Mouse (Mus musculus): ENCODE data around the gene F2. TPM values are rescaled to one million over a fixed set of nuclear protein-coding genes. Genes with fewer than 3 reads are reported as not detected.
A peak's percentile ranks its signal among the peaks of the same experiment; 100 is the strongest.

F2 gene
- polyA plus RNA-seq, 1 experiment from 2014 or later: 0.08 TPM

- WGBS: 17% methylated on average over 16 of the region's 16 CpGs
- peaks cover 18% of the 10 kb centered on the region for H3K4me1 ChIP-seq (ENCODE audit: control insufficient read depth, insufficient read depth, low read depth, low read length)
- H3K4me2 ChIP-seq (ENCODE audit: low read length): peak overlapping the region; percentile 71
- H3K4me3 ChIP-seq (ENCODE audit: low read length): peak overlapping the region; percentile 61
- H3K9me3 ChIP-seq (ENCODE audit: control insufficient read depth, low read length): no peaks in the 10 kb centered on the region
- peak overlapping the region; percentile 80 for H3K27ac ChIP-seq (ENCODE audit: low read depth, low read length)
- no peaks in the 10 kb centered on the region for H3K27me3 ChIP-seq (replicated peaks; ENCODE audit: control insufficient read depth, insufficient read depth, low read length)
- peak; percentile 60 for ATAC-seq
- peak overlapping the region; percentile 76 for H3K9ac ChIP-seq (ENCODE audit: low read depth, low read length)
- peaks cover 20% of the 10 kb centered on the region for H3K36me3 ChIP-seq (ENCODE audit: control insufficient read depth, insufficient read depth, low read length)
Observed at GRCm38 (mm10) chr2:91650360-91650995, 14.3 kb upstream of the F2 start.

GRCm38 (mm10) chr2:91649553-91650359 is 13.5 kb upstream of the F2 start, which contains the start of the genes Zfp408 and Arhgap1:
Zfp408 (minus strand) TSS chr2:91649791.
Arhgap1 (plus strand) TSS chr2:91649860.
- peak within 1 kb of the TSS; percentile 61 for H3K4me3 ChIP-seq (ENCODE audit: low read length)
- H3K36me3 ChIP-seq (ENCODE audit: control insufficient read depth, insufficient read depth, low read length): peaks cover 27% of the 10 kb centered on the region
- no peaks in the 10 kb centered on the region for H3K27me3 ChIP-seq (replicated peaks; ENCODE audit: control insufficient read depth, insufficient read depth, low read length)
- peak within 1 kb of the TSS; percentile 80 for H3K27ac ChIP-seq (ENCODE audit: low read depth, low read length)
- H3K4me1 ChIP-seq (ENCODE audit: control insufficient read depth, insufficient read depth, low read depth, low read length): peaks cover 18% of the 10 kb centered on the region
- H3K9ac ChIP-seq (ENCODE audit: low read depth, low read length): peak within 1 kb of the TSS; percentile 77
- no peaks in the 10 kb centered on the region for H3K9me3 ChIP-seq (ENCODE audit: control insufficient read depth, low read length)
- peak within 1 kb of the TSS; percentile 94 for H3K4me2 ChIP-seq (ENCODE audit: low read length)
- ATAC-seq: peak; percentile 94
- WGBS: under 1% methylated on average over 44 of the region's 44 CpGs

GRCm38 (mm10) chr2:91649152-91649551 is 12.9 kb upstream of the F2 start:
- Histone ChIP-seq H3K27me3 (replicated peaks; ENCODE audit: control insufficient read depth, insufficient read depth, low read length) (no peaks in the 10 kb centered on the region), H3K9me3 (ENCODE audit: control insufficient read depth, low read length) (no peaks in the 10 kb centered on the region), H3K9ac (ENCODE audit: low read depth, low read length) (peak overlapping the region; percentile 77), H3K36me3 (ENCODE audit: control insufficient read depth, insufficient read depth, low read length) (peaks cover 32% of the 10 kb centered on the region), H3K4me1 (ENCODE audit: control insufficient read depth, insufficient read depth, low read depth, low read length) (peaks cover 18% of the 10 kb centered on the region), H3K4me2 (ENCODE audit: low read length) (peak overlapping the region; percentile 94), H3K4me3 (ENCODE audit: low read length) (peak overlapping the region; percentile 61), H3K27ac (ENCODE audit: low read depth, low read length) (peak overlapping the region; percentile 80)
- WGBS: 3% methylated on average over 15 of the region's 15 CpGs
- ATAC-seq: peak; percentile 18

- no peak overlapping the region for H3K27ac ChIP-seq (ENCODE audit: low read depth, low read length)
- 32% methylated on average over 1 of the region's 1 CpGs for WGBS
Observed at GRCm38 (mm10) chr2:91646733-91647132, 10.5 kb upstream of the F2 start.

GRCm38 (mm10) chr2:91645811-91646210 is 9.6 kb upstream of the F2 start:
- WGBS: 95% methylated on average over 11 of the region's 11 CpGs
- Histone ChIP-seq H3K9ac (ENCODE audit: low read depth, low read length) (no peak overlapping the region), H3K4me3 (ENCODE audit: low read length) (no peak overlapping the region), H3K36me3 (ENCODE audit: control insufficient read depth, insufficient read depth, low read length) (peaks cover 32% of the 10 kb centered on the region), H3K27ac (ENCODE audit: low read depth, low read length) (no peak overlapping the region), H3K4me2 (ENCODE audit: low read length) (no peak overlapping the region), H3K4me1 (ENCODE audit: control insufficient read depth, insufficient read depth, low read depth, low read length) (peaks cover 9% of the 10 kb centered on the region), H3K9me3 (ENCODE audit: control insufficient read depth, low read length) (no peaks in the 10 kb centered on the region), H3K27me3 (replicated peaks; ENCODE audit: control insufficient read depth, insufficient read depth, low read length) (no peaks in the 10 kb centered on the region)
- ATAC-seq: no peak

More at GRCm38 (mm10) chr2:91646733-91647132, 10.5 kb upstream of the F2 start:
- H3K27me3 ChIP-seq (replicated peaks; ENCODE audit: control insufficient read depth, insufficient read depth, low read length): no peaks in the 10 kb centered on the region
- peaks cover 13% of the 10 kb centered on the region for H3K4me1 ChIP-seq (ENCODE audit: control insufficient read depth, insufficient read depth, low read depth, low read length)
- H3K4me3 ChIP-seq (ENCODE audit: low read length): no peak overlapping the region
- H3K9ac ChIP-seq (ENCODE audit: low read depth, low read length): no peak overlapping the region
- H3K4me2 ChIP-seq (ENCODE audit: low read length): no peak overlapping the region
- peaks cover 32% of the 10 kb centered on the region for H3K36me3 ChIP-seq (ENCODE audit: control insufficient read depth, insufficient read depth, low read length)
- ATAC-seq: no peak
- H3K9me3 ChIP-seq (ENCODE audit: control insufficient read depth, low read length): no peaks in the 10 kb centered on the region

GRCm38 (mm10) chr2:91645354-91645753 is 9.1 kb upstream of the F2 start:
- no peak overlapping the region for H3K4me2 ChIP-seq (ENCODE audit: low read length)
- no peak overlapping the region for H3K9ac ChIP-seq (ENCODE audit: low read depth, low read length)
- H3K4me1 ChIP-seq (ENCODE audit: control insufficient read depth, insufficient read depth, low read depth, low read length): peaks cover 7% of the 10 kb centered on the region
- no peaks in the 10 kb centered on the region for H3K9me3 ChIP-seq (ENCODE audit: control insufficient read depth, low read length)
- no peak overlapping the region for H3K4me3 ChIP-seq (ENCODE audit: low read length)
- H3K27ac ChIP-seq (ENCODE audit: low read depth, low read length): no peak overlapping the region
- no peak for ATAC-seq
- WGBS: 96% methylated on average over 15 of the region's 15 CpGs
- H3K27me3 ChIP-seq (replicated peaks; ENCODE audit: control insufficient read depth, insufficient read depth, low read length): no peaks in the 10 kb centered on the region
- H3K36me3 ChIP-seq (ENCODE audit: control insufficient read depth, insufficient read depth, low read length): peaks cover 32% of the 10 kb centered on the region

- H3K4me2 ChIP-seq (ENCODE audit: low read length): no peak overlapping the region
- no peak overlapping the region for H3K9ac ChIP-seq (ENCODE audit: low read depth, low read length)
- peaks cover 6% of the 10 kb centered on the region for H3K4me1 ChIP-seq (ENCODE audit: control insufficient read depth, insufficient read depth, low read depth, low read length)
- no peaks in the 10 kb centered on the region for H3K9me3 ChIP-seq (ENCODE audit: control insufficient read depth, low read length)
- WGBS: 94% methylated on average over 11 of the region's 11 CpGs
- H3K4me3 ChIP-seq (ENCODE audit: low read length): no peak overlapping the region
- no peak for ATAC-seq
- no peaks in the 10 kb centered on the region for H3K27me3 ChIP-seq (replicated peaks; ENCODE audit: control insufficient read depth, insufficient read depth, low read length)
- H3K27ac ChIP-seq (ENCODE audit: low read depth, low read length): no peak overlapping the region
- H3K36me3 ChIP-seq (ENCODE audit: control insufficient read depth, insufficient read depth, low read length): peaks cover 32% of the 10 kb centered on the region
Observed at GRCm38 (mm10) chr2:91644021-91644420, 7.8 kb upstream of the F2 start.

GRCm38 (mm10) chr2:91642825-91643415 is 6.7 kb upstream of the F2 start:
- peaks cover 32% of the 10 kb centered on the region for H3K36me3 ChIP-seq (ENCODE audit: control insufficient read depth, insufficient read depth, low read length)

GRCm38 (mm10) chr2:91638931-91639330 is 2.7 kb upstream of the F2 start:
- Histone ChIP-seq H3K4me2 (ENCODE audit: low read length) (no peak overlapping the region), H3K4me3 (ENCODE audit: low read length) (no peak overlapping the region), H3K27ac (ENCODE audit: low read depth, low read length) (no peak overlapping the region), H3K27me3 (replicated peaks; ENCODE audit: control insufficient read depth, insufficient read depth, low read length) (no peaks in the 10 kb centered on the region), H3K36me3 (ENCODE audit: control insufficient read depth, insufficient read depth, low read length) (no peaks in the 10 kb centered on the region), H3K4me1 (ENCODE audit: control insufficient read depth, insufficient read depth, low read depth, low read length) (no peaks in the 10 kb centered on the region), H3K9ac (ENCODE audit: low read depth, low read length) (no peak overlapping the region), H3K9me3 (ENCODE audit: control insufficient read depth, low read length) (no peaks in the 10 kb centered on the region)
- 84% methylated on average over 6 of the region's 6 CpGs for WGBS
- ATAC-seq: no peak

More at GRCm38 (mm10) chr2:91642825-91643415, 6.7 kb upstream of the F2 start:
- ATAC-seq: no peak
- H3K9ac ChIP-seq (ENCODE audit: low read depth, low read length): no peak overlapping the region
- 82% methylated on average over 2 of the region's 2 CpGs for WGBS
- H3K27ac ChIP-seq (ENCODE audit: low read depth, low read length): no peak overlapping the region
- H3K27me3 ChIP-seq (replicated peaks; ENCODE audit: control insufficient read depth, insufficient read depth, low read length): no peaks in the 10 kb centered on the region
- H3K4me1 ChIP-seq (ENCODE audit: control insufficient read depth, insufficient read depth, low read depth, low read length): no peaks in the 10 kb centered on the region
- no peak overlapping the region for H3K4me2 ChIP-seq (ENCODE audit: low read length)
- no peaks in the 10 kb centered on the region for H3K9me3 ChIP-seq (ENCODE audit: control insufficient read depth, low read length)
- H3K4me3 ChIP-seq (ENCODE audit: low read length): no peak overlapping the region
